Mouse (Mus musculus) stomach, postnatal 0 days (tissue): ENCODE results near the gene Arhgap10. TPM values are rescaled to one million over a fixed set of nuclear protein-coding genes. Genes with fewer than 3 reads are reported as not detected.

Source experiments
- ATAC-seq: fragments of 200-750 bp; cut with Nextera tagmentation; 2 replicates; pipeline ENCODE4 v1.8.0; 2017; ENCODE audit not compliant: low FRiP score, low TSS enrichment
- DNase-seq: peaks from one replicate; pipeline ENCODE4 v3.0.0-alpha.2; 2016; ENCODE audit warnings: low spot score
- H3K27ac ChIP-seq: fragments of 300-500 bp; sonication (generic); replicated peaks from 2 replicates; pipeline ENCODE4 v1.5.1; 2014; ENCODE audit warnings: mild to moderate bottlenecking, control low read depth
- H3K27me3 ChIP-seq: fragments of 300-500 bp; sonication (generic); 2 replicates; pipeline ENCODE4 v1.6.1; 2014; ENCODE audit warnings: low read length; ENCODE audit not compliant: control insufficient read depth, insufficient read depth
- H3K36me3 ChIP-seq: fragments of 300-500 bp; sonication (generic); 2 replicates; pipeline ENCODE4 v1.6.1; 2014; ENCODE audit warnings: low read length, mixed read lengths; ENCODE audit not compliant: control insufficient read depth, insufficient read depth
- H3K4me1 ChIP-seq: fragments of 300-500 bp; sonication (generic); replicated peaks from 2 replicates; pipeline ENCODE4 v1.6.1; 2014; ENCODE audit warnings: antibody characterized with exemption; ENCODE audit not compliant: control insufficient read depth, insufficient read depth
- H3K4me2 ChIP-seq: fragments of 300-500 bp; sonication (generic); replicated peaks from 2 replicates; pipeline ENCODE4 v1.6.1; 2014; ENCODE audit warnings: low read depth, mild to moderate bottlenecking, control low read depth, moderate library complexity
- H3K4me3 ChIP-seq: fragments of 300-500 bp; sonication (generic); 2 replicates; pipeline ENCODE4 v1.5.1; 2014; ENCODE audit warnings: low read depth, low read length, control low read depth
- H3K9ac ChIP-seq: fragments of 300-500 bp; sonication (generic); 2 replicates; pipeline ENCODE4 v1.6.1; 2014; ENCODE audit warnings: mild to moderate bottlenecking, low read length, control low read depth, mixed read lengths
- H3K9me3 ChIP-seq: fragments of 300-500 bp; sonication (generic); 2 replicates; pipeline ENCODE4 v1.6.1; 2016; ENCODE audit warnings: low read length; ENCODE audit not compliant: control insufficient read depth
- CTCF ChIP-seq: IDR thresholded peaks from 2 replicates; pipeline ENCODE4 v1.5.1; 2016; ENCODE audit warnings: antibody characterized with exemption, low read depth, mild to moderate bottlenecking, moderate library complexity
- EP300 ChIP-seq: optimal IDR thresholded peaks from 2 replicates; pipeline ENCODE3; 2016; ENCODE audit warnings: antibody characterized with exemption
- WGBS: fragments of 180-500 bp; shearing (Covaris S2); extraction: QIAGEN DNeasy Blood & Tissue Kit; methylation state at CpG from one replicate; pipeline ENCODE4 v1.1.7; 2014; 5-methylcytosine and 5-hydroxymethylcytosine counted together
- polyA plus RNA-seq: library from polyadenylated mRNA; unstranded; fragments of >200 nt; fragmentation: Nextera tagmentation; extraction: Ambion mirVana; gene quantifications from 2 replicates; pipeline ENCODE4 v1.2.1, GENCODE M21; 2015

The Arhgap10 gene
- polyA plus RNA-seq, 1 experiment from 2014 or later, result 18.8 TPM

GRCm38 (mm10) chr8:77317771-77318170 lies 200.0 kb downstream of the Arhgap10 start:
- Histone ChIP-seq H3K9me3 (no peaks in the 10 kb centered on the region), H3K36me3 (no peaks in the 10 kb centered on the region), H3K4me3 (no peak overlapping the region), H3K4me1 (no peaks in the 10 kb centered on the region), H3K4me2 (no peak overlapping the region), H3K27ac (no peak overlapping the region), H3K9ac (no peak overlapping the region), H3K27me3 (no peaks in the 10 kb centered on the region)
- no peak for TF ChIP-seq EP300
- no peak for TF ChIP-seq CTCF
- DNase-seq, result no peak
- 82% methylated on average over 2 of the region's 2 CpGs for WGBS
- no peak for ATAC-seq

GRCm38 (mm10) chr8:77313003-77313402 lies 204.8 kb downstream of the Arhgap10 start:
- H3K36me3 ChIP-seq, result peaks cover 4% of the 10 kb centered on the region; the same call in 1 of the 2 replicates
- H3K4me1 ChIP-seq, result no peaks in the 10 kb centered on the region
- ATAC-seq, result no peak
- no peak overlapping the region for H3K9ac ChIP-seq
- no peak for DNase-seq
- no peak for TF ChIP-seq EP300
- TF ChIP-seq CTCF, result no peak
- no peaks in the 10 kb centered on the region for H3K27me3 ChIP-seq
- H3K9me3 ChIP-seq, result no peaks in the 10 kb centered on the region
- H3K4me3 ChIP-seq, result no peak overlapping the region
- 43% methylated on average over 3 of the region's 3 CpGs for WGBS
- no peak overlapping the region for H3K27ac ChIP-seq
- H3K4me2 ChIP-seq, result no peak overlapping the region

GRCm38 (mm10) chr8:77311762-77312161 lies 206.0 kb downstream of the Arhgap10 start:
- Histone ChIP-seq H3K9me3 (no peaks in the 10 kb centered on the region), H3K36me3 (peaks cover 4% of the 10 kb centered on the region; the same call in 1 of the 2 replicates), H3K27me3 (no peaks in the 10 kb centered on the region), H3K9ac (no peak overlapping the region), H3K27ac (no peak overlapping the region), H3K4me3 (no peak overlapping the region), H3K4me2 (no peak overlapping the region), H3K4me1 (no peaks in the 10 kb centered on the region)
- no peak for DNase-seq
- WGBS, result 68% methylated on average over 6 of the region's 6 CpGs
- ATAC-seq, result no peak
- no peak for TF ChIP-seq EP300
- peak; percentile 50 for TF ChIP-seq CTCF

GRCm38 (mm10) chr8:77310541-77310940 lies 207.2 kb downstream of the Arhgap10 start:
- no peaks in the 10 kb centered on the region for H3K27me3 ChIP-seq
- TF ChIP-seq EP300, result no peak
- TF ChIP-seq CTCF, result no peak
- no peak overlapping the region for H3K4me3 ChIP-seq
- no peaks in the 10 kb centered on the region for H3K9me3 ChIP-seq
- DNase-seq (no peak), ATAC-seq (no peak)
- peaks cover 4% of the 10 kb centered on the region; the same call in 1 of the 2 replicates for H3K36me3 ChIP-seq
- WGBS, result 91% methylated on average over 10 of the region's 10 CpGs
- no peak overlapping the region for H3K27ac ChIP-seq
- H3K4me1 ChIP-seq, result no peaks in the 10 kb centered on the region
- no peak overlapping the region for H3K9ac ChIP-seq
- H3K4me2 ChIP-seq, result no peak overlapping the region

- WGBS, result 81% methylated on average over 8 of the region's 8 CpGs
- no peak for DNase-seq
- H3K9me3 ChIP-seq, result no peaks in the 10 kb centered on the region
Measured at GRCm38 (mm10) chr8:77310026-77310425, 207.7 kb downstream of the Arhgap10 start.

GRCm38 (mm10) chr8:77294599-77294998 lies 223.2 kb downstream of the Arhgap10 start:
- H3K4me2 ChIP-seq, result no peak overlapping the region
- H3K9me3 ChIP-seq, result no peaks in the 10 kb centered on the region
- ATAC-seq (no peak), DNase-seq (no peak)
- WGBS, result 83% methylated on average over 11 of the region's 11 CpGs
- no peaks in the 10 kb centered on the region for H3K36me3 ChIP-seq
- H3K27me3 ChIP-seq, result no peaks in the 10 kb centered on the region
- no peaks in the 10 kb centered on the region for H3K4me1 ChIP-seq
- TF ChIP-seq EP300, result no peak
- TF ChIP-seq CTCF, result no peak
- H3K27ac ChIP-seq, result no peak overlapping the region
- no peak overlapping the region for H3K9ac ChIP-seq
- H3K4me3 ChIP-seq, result no peak overlapping the region

More at GRCm38 (mm10) chr8:77310026-77310425, 207.7 kb downstream of the Arhgap10 start:
- ATAC-seq, result no peak
- H3K27ac ChIP-seq, result no peak overlapping the region
- H3K36me3 ChIP-seq, result peaks cover 4% of the 10 kb centered on the region; the same call in 1 of the 2 replicates
- H3K27me3 ChIP-seq, result no peaks in the 10 kb centered on the region
- no peak overlapping the region for H3K4me3 ChIP-seq
- no peaks in the 10 kb centered on the region for H3K4me1 ChIP-seq
- H3K4me2 ChIP-seq, result no peak overlapping the region
- TF ChIP-seq EP300 (no peak), CTCF (no peak)
- no peak overlapping the region for H3K9ac ChIP-seq
